Mouse (Mus musculus): ENCODE measurements at regions not wholly inside any gene's neighbourhood (a gene's known extent, or its start where the extent isn't known, plus 50 kb on each side); places are given as distances from the start of the nearest gene placed in this dataset.

GRCm38 (mm10) chr13:83111503-83111902, 392.3 kb upstream of the Mef2c start:
- Histone ChIP-seq H3K4me3 (ENCODE audit: control insufficient read depth, insufficient read depth, low read length) (no peak overlapping the region), H3K27me3 (ENCODE audit: control insufficient read depth, insufficient read depth, low read length) (no peaks in the 10 kb centered on the region), H3K36me3 (ENCODE audit: control insufficient read depth, insufficient read depth, low read length) (no peaks in the 10 kb centered on the region), H3K4me1 (replicated peaks; ENCODE audit: control insufficient read depth, insufficient read depth, low read length) (no peaks in the 10 kb centered on the region), H3K27ac (ENCODE audit: control insufficient read depth, insufficient read depth, low read length) (no peak overlapping the region)
- 9% methylated on average over 2 of the region's 2 CpGs for WGBS
- no peak for DNase-seq
- no peak for TF ChIP-seq POLR2A (IDR thresholded peaks at IDR 0.05; ENCODE audit: control insufficient read depth, extremely low read depth, insufficient read depth, low read length, poor library complexity)
- TF ChIP-seq CTCF (IDR thresholded peaks at IDR 0.05; ENCODE audit: borderline replicate concordance, control insufficient read depth, extremely low read depth, insufficient read depth, low read length, poor library complexity), result no peak

GRCm38 (mm10) chr13:83112323-83112722, 391.5 kb upstream of the Mef2c start:
- TF ChIP-seq POLR2A (IDR thresholded peaks at IDR 0.05; ENCODE audit: control insufficient read depth, extremely low read depth, insufficient read depth, low read length, poor library complexity) (no peak), CTCF (IDR thresholded peaks at IDR 0.05; ENCODE audit: borderline replicate concordance, control insufficient read depth, extremely low read depth, insufficient read depth, low read length, poor library complexity) (no peak)
- Histone ChIP-seq H3K27ac (ENCODE audit: control insufficient read depth, insufficient read depth, low read length) (no peak overlapping the region), H3K36me3 (ENCODE audit: control insufficient read depth, insufficient read depth, low read length) (no peaks in the 10 kb centered on the region), H3K27me3 (ENCODE audit: control insufficient read depth, insufficient read depth, low read length) (no peaks in the 10 kb centered on the region), H3K4me1 (replicated peaks; ENCODE audit: control insufficient read depth, insufficient read depth, low read length) (no peaks in the 10 kb centered on the region), H3K4me3 (ENCODE audit: control insufficient read depth, insufficient read depth, low read length) (no peak overlapping the region)
- 0% methylated on average over 1 of the region's 1 CpGs for WGBS
- DNase-seq, result no peak

- H3K27ac ChIP-seq (ENCODE audit: control insufficient read depth, insufficient read depth, low read length), result no peak overlapping the region
- WGBS, result 31% methylated on average over 5 of the region's 5 CpGs
- H3K27me3 ChIP-seq (ENCODE audit: control insufficient read depth, insufficient read depth, low read length), result no peaks in the 10 kb centered on the region
- TF ChIP-seq CTCF (IDR thresholded peaks at IDR 0.05; ENCODE audit: borderline replicate concordance, control insufficient read depth, extremely low read depth, insufficient read depth, low read length, poor library complexity), result no peak
- no peak for TF ChIP-seq POLR2A (IDR thresholded peaks at IDR 0.05; ENCODE audit: control insufficient read depth, extremely low read depth, insufficient read depth, low read length, poor library complexity)
- H3K4me1 ChIP-seq (replicated peaks; ENCODE audit: control insufficient read depth, insufficient read depth, low read length), result no peaks in the 10 kb centered on the region
- H3K4me3 ChIP-seq (ENCODE audit: control insufficient read depth, insufficient read depth, low read length), result no peak overlapping the region
- DNase-seq, result no peak
- no peaks in the 10 kb centered on the region for H3K36me3 ChIP-seq (ENCODE audit: control insufficient read depth, insufficient read depth, low read length)
Observed at GRCm38 (mm10) chr13:83112741-83113140, 391.1 kb upstream of the Mef2c start.

- Histone ChIP-seq H3K4me1 (replicated peaks; ENCODE audit: control insufficient read depth, insufficient read depth, low read length) (no peaks in the 10 kb centered on the region), H3K4me3 (ENCODE audit: control insufficient read depth, insufficient read depth, low read length) (no peak overlapping the region), H3K27me3 (ENCODE audit: control insufficient read depth, insufficient read depth, low read length) (no peaks in the 10 kb centered on the region), H3K27ac (ENCODE audit: control insufficient read depth, insufficient read depth, low read length) (no peak overlapping the region), H3K36me3 (ENCODE audit: control insufficient read depth, insufficient read depth, low read length) (no peaks in the 10 kb centered on the region)
- no peak for DNase-seq
- TF ChIP-seq POLR2A (IDR thresholded peaks at IDR 0.05; ENCODE audit: control insufficient read depth, extremely low read depth, insufficient read depth, low read length, poor library complexity), result no peak
- TF ChIP-seq CTCF (IDR thresholded peaks at IDR 0.05; ENCODE audit: borderline replicate concordance, control insufficient read depth, extremely low read depth, insufficient read depth, low read length, poor library complexity), result no peak
Observed at GRCm38 (mm10) chr13:83113808-83114207, 390.0 kb upstream of the Mef2c start.

- H3K36me3 ChIP-seq (ENCODE audit: control insufficient read depth, insufficient read depth, low read length), result no peaks in the 10 kb centered on the region
- no peak for DNase-seq
- TF ChIP-seq CTCF (IDR thresholded peaks at IDR 0.05; ENCODE audit: borderline replicate concordance, control insufficient read depth, extremely low read depth, insufficient read depth, low read length, poor library complexity), result no peak
- TF ChIP-seq POLR2A (IDR thresholded peaks at IDR 0.05; ENCODE audit: control insufficient read depth, extremely low read depth, insufficient read depth, low read length, poor library complexity), result no peak
- no peak overlapping the region for H3K27ac ChIP-seq (ENCODE audit: control insufficient read depth, insufficient read depth, low read length)
- no peaks in the 10 kb centered on the region for H3K27me3 ChIP-seq (ENCODE audit: control insufficient read depth, insufficient read depth, low read length)
- no peak overlapping the region for H3K4me3 ChIP-seq (ENCODE audit: control insufficient read depth, insufficient read depth, low read length)
- no peaks in the 10 kb centered on the region for H3K4me1 ChIP-seq (replicated peaks; ENCODE audit: control insufficient read depth, insufficient read depth, low read length)
- 84% methylated on average over 2 of the region's 2 CpGs for WGBS
Observed at GRCm38 (mm10) chr13:83114401-83114800, 389.4 kb upstream of the Mef2c start.

- H3K4me3 ChIP-seq (ENCODE audit: control insufficient read depth, insufficient read depth, low read length), result no peak overlapping the region
- DNase-seq, result no peak
- H3K4me1 ChIP-seq (replicated peaks; ENCODE audit: control insufficient read depth, insufficient read depth, low read length), result no peaks in the 10 kb centered on the region
- WGBS, result 16% methylated on average over 2 of the region's 2 CpGs
- H3K27me3 ChIP-seq (ENCODE audit: control insufficient read depth, insufficient read depth, low read length), result no peaks in the 10 kb centered on the region
- TF ChIP-seq CTCF (IDR thresholded peaks at IDR 0.05; ENCODE audit: borderline replicate concordance, control insufficient read depth, extremely low read depth, insufficient read depth, low read length, poor library complexity) (no peak), POLR2A (IDR thresholded peaks at IDR 0.05; ENCODE audit: control insufficient read depth, extremely low read depth, insufficient read depth, low read length, poor library complexity) (no peak)
- H3K36me3 ChIP-seq (ENCODE audit: control insufficient read depth, insufficient read depth, low read length), result no peaks in the 10 kb centered on the region
- no peak overlapping the region for H3K27ac ChIP-seq (ENCODE audit: control insufficient read depth, insufficient read depth, low read length)
Observed at GRCm38 (mm10) chr13:83115691-83116090, 388.1 kb upstream of the Mef2c start.

- no peak for TF ChIP-seq CTCF (IDR thresholded peaks at IDR 0.05; ENCODE audit: borderline replicate concordance, control insufficient read depth, extremely low read depth, insufficient read depth, low read length, poor library complexity)
- no peak for TF ChIP-seq POLR2A (IDR thresholded peaks at IDR 0.05; ENCODE audit: control insufficient read depth, extremely low read depth, insufficient read depth, low read length, poor library complexity)
- DNase-seq, result no peak
- Histone ChIP-seq H3K27ac (ENCODE audit: control insufficient read depth, insufficient read depth, low read length) (no peak overlapping the region), H3K4me3 (ENCODE audit: control insufficient read depth, insufficient read depth, low read length) (no peak overlapping the region), H3K36me3 (ENCODE audit: control insufficient read depth, insufficient read depth, low read length) (no peaks in the 10 kb centered on the region), H3K4me1 (replicated peaks; ENCODE audit: control insufficient read depth, insufficient read depth, low read length) (no peaks in the 10 kb centered on the region), H3K27me3 (ENCODE audit: control insufficient read depth, insufficient read depth, low read length) (no peaks in the 10 kb centered on the region)
- WGBS, result 77% methylated on average over 4 of the region's 4 CpGs
Observed at GRCm38 (mm10) chr13:83120343-83120742, 383.5 kb upstream of the Mef2c start.

All from thymus, adult 2 months (tissue).